Mouse (Mus musculus): ENCODE results near the gene Mcrip2. TPM values are rescaled to one million over a fixed set of nuclear protein-coding genes. Genes with fewer than 3 reads are reported as not detected.
A peak's percentile ranks its signal among the peaks of the same experiment; 100 is the strongest.
"Not testable (repeated sequence)": the region's sequence is repeated elsewhere in the genome, so short reads cannot be mapped to it uniquely, and the experiment has no call there.

Mcrip2 gene
- polyA plus RNA-seq, 1 experiment from 2014 or later: 17.1 TPM

GRCm38 (mm10) chr17:25878611-25879180 is 10.1 kb upstream of the Mcrip2 start:
- H3K4me1 ChIP-seq: peaks cover 97% of the 10 kb centered on the region
- peak overlapping the region; percentile 90 for H3K27ac ChIP-seq (replicated peaks)
- 88% methylated on average over 19 of the region's 19 CpGs for WGBS

GRCm38 (mm10) chr17:25877741-25878610 is 9.4 kb upstream of the Mcrip2 start:
- Histone ChIP-seq H3K9me3 (replicated peaks) (no peaks in the 10 kb centered on the region), H3K4me3 (peak overlapping the region; percentile 20; the same call in 1 of the 2 replicates), H3K4me1 (peaks cover 90% of the 10 kb centered on the region), H3K36me3 (peaks cover 41% of the 10 kb centered on the region), H3K27ac (replicated peaks) (peak overlapping the region; percentile 90; the same call in 1 of the 2 replicates), H3K27me3 (ENCODE audit: low read depth, poor library complexity, severe bottlenecking) (no peaks in the 10 kb centered on the region)
- DNase-seq (ENCODE audit: low spot score): no peak
- 93% methylated on average over 32 of the region's 32 CpGs for WGBS

More at GRCm38 (mm10) chr17:25878611-25879180, 10.1 kb upstream of the Mcrip2 start:
- no peaks in the 10 kb centered on the region for H3K9me3 ChIP-seq (replicated peaks)
- no peak for DNase-seq (ENCODE audit: low spot score)
- H3K27me3 ChIP-seq (ENCODE audit: low read depth, poor library complexity, severe bottlenecking): no peaks in the 10 kb centered on the region
- H3K4me3 ChIP-seq: peak overlapping the region; percentile 30
- H3K36me3 ChIP-seq: peaks cover 48% of the 10 kb centered on the region

- WGBS: 91% methylated on average over 3 of the region's 3 CpGs
- no peak for DNase-seq (ENCODE audit: low spot score)
- no peaks in the 10 kb centered on the region for H3K27me3 ChIP-seq (ENCODE audit: low read depth, poor library complexity, severe bottlenecking)
- H3K36me3 ChIP-seq: peaks cover 32% of the 10 kb centered on the region
- H3K9me3 ChIP-seq (replicated peaks): no peaks in the 10 kb centered on the region
- H3K4me1 ChIP-seq: peaks cover 84% of the 10 kb centered on the region
- H3K4me3 ChIP-seq: peak overlapping the region; percentile 81
- H3K27ac ChIP-seq (replicated peaks): no peak overlapping the region
Measured at GRCm38 (mm10) chr17:25877025-25877424, 8.5 kb upstream of the Mcrip2 start.

GRCm38 (mm10) chr17:25876347-25876915 is 7.9 kb upstream of the Mcrip2 start:
- Histone ChIP-seq H3K36me3 (peaks cover 32% of the 10 kb centered on the region), H3K27me3 (ENCODE audit: low read depth, poor library complexity, severe bottlenecking) (no peaks in the 10 kb centered on the region), H3K4me1 (peaks cover 78% of the 10 kb centered on the region), H3K9me3 (replicated peaks) (no peaks in the 10 kb centered on the region), H3K27ac (replicated peaks) (peak overlapping the region; percentile 93), H3K4me3 (peak overlapping the region; percentile 81)
- 56% methylated on average over 10 of the region's 10 CpGs for whole genome bisulfite sequencing
- no peak for DNase-seq (ENCODE audit: low spot score)

GRCm38 (mm10) chr17:25875171-25876136 is 6.9 kb upstream of the Mcrip2 start:
- peaks cover 32% of the 10 kb centered on the region for H3K36me3 ChIP-seq
- no peaks in the 10 kb centered on the region for H3K27me3 ChIP-seq (ENCODE audit: low read depth, poor library complexity, severe bottlenecking)
- DNase-seq (ENCODE audit: low spot score): peak; percentile 91
- peak overlapping the region; percentile 93 for H3K27ac ChIP-seq (replicated peaks)
- 1% methylated on average over 59 of the region's 59 CpGs for WGBS
- no peaks in the 10 kb centered on the region for H3K9me3 ChIP-seq (replicated peaks)
- peaks cover 68% of the 10 kb centered on the region for H3K4me1 ChIP-seq
- peak overlapping the region; percentile 81 for H3K4me3 ChIP-seq

GRCm38 (mm10) chr17:25874721-25875170 is 6.2 kb upstream of the Mcrip2 start, which contains the start of gene Mettl26:
Gene Mettl26 (plus strand): TSS chr17:25875074.
- DNase-seq (ENCODE audit: low spot score): peak; percentile 91
- Histone ChIP-seq H3K27ac (replicated peaks) (peak within 1 kb of the TSS; percentile 93), H3K4me1 (peaks cover 61% of the 10 kb centered on the region), H3K9me3 (replicated peaks) (no peaks in the 10 kb centered on the region), H3K36me3 (peaks cover 32% of the 10 kb centered on the region), H3K4me3 (peak within 1 kb of the TSS; percentile 81), H3K27me3 (ENCODE audit: low read depth, poor library complexity, severe bottlenecking) (no peaks in the 10 kb centered on the region)
- under 1% methylated on average over 25 of the region's 25 CpGs for WGBS

- peaks cover 27% of the 10 kb centered on the region for H3K36me3 ChIP-seq
- 7% methylated on average over 14 of the region's 14 CpGs for WGBS
- no peak for DNase-seq (ENCODE audit: low spot score)
- peaks cover 60% of the 10 kb centered on the region for H3K4me1 ChIP-seq
- no peaks in the 10 kb centered on the region for H3K9me3 ChIP-seq (replicated peaks)
- H3K27me3 ChIP-seq (ENCODE audit: low read depth, poor library complexity, severe bottlenecking): no peaks in the 10 kb centered on the region
- peak overlapping the region; percentile 81 for H3K4me3 ChIP-seq
- H3K27ac ChIP-seq (replicated peaks): peak overlapping the region; percentile 93
Measured at GRCm38 (mm10) chr17:25874148-25874720, 5.7 kb upstream of the Mcrip2 start.

- H3K27ac ChIP-seq (replicated peaks): peak overlapping the region; percentile 93; the same call in 1 of the 2 replicates
- peak overlapping the region; percentile 81 for H3K4me3 ChIP-seq
- H3K36me3 ChIP-seq: peaks cover 21% of the 10 kb centered on the region
- H3K27me3 ChIP-seq (ENCODE audit: low read depth, poor library complexity, severe bottlenecking): no peaks in the 10 kb centered on the region
- no peaks in the 10 kb centered on the region for H3K9me3 ChIP-seq (replicated peaks)
- no peak for DNase-seq (ENCODE audit: low spot score)
- 85% methylated on average over 11 of the region's 11 CpGs for WGBS
- H3K4me1 ChIP-seq: peaks cover 60% of the 10 kb centered on the region
Measured at GRCm38 (mm10) chr17:25873405-25874147, 5.0 kb upstream of the Mcrip2 start.

- Histone ChIP-seq H3K4me3 (no peak overlapping the region), H3K27me3 (ENCODE audit: low read depth, poor library complexity, severe bottlenecking) (no peaks in the 10 kb centered on the region), H3K27ac (replicated peaks) (no peak overlapping the region), H3K4me1 (peaks cover 60% of the 10 kb centered on the region), H3K9me3 (replicated peaks) (no peaks in the 10 kb centered on the region), H3K36me3 (peaks cover 12% of the 10 kb centered on the region)
- 85% methylated on average over 3 of the region's 3 CpGs for WGBS
- no peak for DNase-seq (ENCODE audit: low spot score)
Measured at GRCm38 (mm10) chr17:25872676-25873075, 4.1 kb upstream of the Mcrip2 start.

- H3K4me3 ChIP-seq; H3K27me3 ChIP-seq (ENCODE audit: low read depth, poor library complexity, severe bottlenecking); H3K36me3 ChIP-seq; DNase-seq (ENCODE audit: low spot score); H3K9me3 ChIP-seq (replicated peaks); H3K27ac ChIP-seq (replicated peaks): not testable (repeated sequence)
- H3K4me1 ChIP-seq: peaks cover 59% of the 10 kb centered on the region
Measured at GRCm38 (mm10) chr17:25871566-25871965, 3.0 kb upstream of the Mcrip2 start.

- H3K27me3 ChIP-seq (ENCODE audit: low read depth, poor library complexity, severe bottlenecking): no peaks in the 10 kb centered on the region
- no peak for DNase-seq (ENCODE audit: low spot score)
- H3K9me3 ChIP-seq (replicated peaks): no peaks in the 10 kb centered on the region
- peaks cover 52% of the 10 kb centered on the region for H3K4me1 ChIP-seq
- H3K27ac ChIP-seq (replicated peaks): no peak overlapping the region
- 95% methylated on average over 2 of the region's 2 CpGs for WGBS
- no peak overlapping the region for H3K4me3 ChIP-seq
- no peaks in the 10 kb centered on the region for H3K36me3 ChIP-seq
Measured at GRCm38 (mm10) chr17:25869954-25870353, 1.4 kb upstream of the Mcrip2 start.
